Mouse (Mus musculus) hindbrain, postnatal 0 days (tissue): ENCODE data around the gene Dhx30. TPM values are rescaled to one million over a fixed set of nuclear protein-coding genes. Genes with fewer than 3 reads are reported as not detected.
"Not testable (repeated sequence)": the region's sequence is repeated elsewhere in the genome, so short reads cannot be mapped to it uniquely, and the experiment has no call there.

Source experiments
- ATAC-seq: fragments of 200-750 bp; cut with Nextera tagmentation; 2 replicates; pipeline ENCODE4 v1.8.0; 2017; ENCODE audit warnings: mild to moderate bottlenecking, moderate TSS enrichment, moderate library complexity
- DNase-seq: peaks from one replicate; pipeline ENCODE4 v3.0.0-alpha.2; 2015; ENCODE audit warnings: low spot score
- H3K27ac ChIP-seq: fragments of 300-500 bp; sonication (generic); 2 replicates; pipeline ENCODE4 v1.5.1; 2014; ENCODE audit warnings: mild to moderate bottlenecking
- H3K27me3 ChIP-seq: fragments of 300-500 bp; sonication (generic); 2 replicates; pipeline ENCODE4 v1.6.1; 2014; ENCODE audit warnings: low read length, mixed read lengths; ENCODE audit not compliant: insufficient read depth
- H3K36me3 ChIP-seq: fragments of 300-500 bp; sonication (generic); 2 replicates; pipeline ENCODE4 v1.6.1; 2014; ENCODE audit warnings: low read length, mixed read lengths; ENCODE audit not compliant: insufficient read depth
- H3K4me1 ChIP-seq: fragments of 300-500 bp; sonication (generic); 2 replicates; pipeline ENCODE4 v1.6.1; 2014; ENCODE audit warnings: antibody characterized with exemption, low read length, mixed read lengths; ENCODE audit not compliant: insufficient read depth
- H3K4me2 ChIP-seq: fragments of 300-500 bp; sonication (generic); 2 replicates; pipeline ENCODE4 v1.6.1; 2014; ENCODE audit warnings: low read depth, mild to moderate bottlenecking, low read length, moderate library complexity, mixed read lengths
- H3K4me3 ChIP-seq: fragments of 300-500 bp; sonication (generic); 2 replicates; pipeline ENCODE4 v1.5.1; 2014; ENCODE audit warnings: low read length
- H3K9ac ChIP-seq: fragments of 300-500 bp; sonication (generic); replicated peaks from 2 replicates; pipeline ENCODE4 v1.6.1; 2014; ENCODE audit warnings: mild to moderate bottlenecking, low read length, moderate library complexity, mixed read lengths
- H3K9me3 ChIP-seq: fragments of 300-500 bp; sonication (generic); 2 replicates; pipeline ENCODE4 v1.6.1; 2016; ENCODE audit warnings: low read length, mixed read lengths
- CTCF ChIP-seq: IDR thresholded peaks from 2 replicates; pipeline ENCODE4 v1.5.1; 2016; ENCODE audit warnings: antibody characterized with exemption, control low read depth, low read depth
- WGBS: fragments of 180-500 bp; shearing (Covaris S2); extraction: QIAGEN DNeasy Blood & Tissue Kit; methylation state at CpG from one replicate; pipeline ENCODE4 v1.1.7; 2014; 5-methylcytosine and 5-hydroxymethylcytosine counted together
- polyA plus RNA-seq: library from polyadenylated mRNA; unstranded; fragments of >200 nt; fragmentation: Nextera tagmentation; extraction: Ambion mirVana; gene quantifications from 2 replicates; pipeline ENCODE4 v1.2.1, GENCODE M21; 2015
- total RNA-seq: library from RNA; depleted of rRNA; stranded (reverse); fragments of >200 nt; gene quantifications from 2 replicates; pipeline ENCODE4 v1.2.3, GENCODE M21; 2014

Gene Dhx30
- total and polyA plus RNA-seq, 2 experiments from 2014 or later: 125 to 133 TPM

DNA sequence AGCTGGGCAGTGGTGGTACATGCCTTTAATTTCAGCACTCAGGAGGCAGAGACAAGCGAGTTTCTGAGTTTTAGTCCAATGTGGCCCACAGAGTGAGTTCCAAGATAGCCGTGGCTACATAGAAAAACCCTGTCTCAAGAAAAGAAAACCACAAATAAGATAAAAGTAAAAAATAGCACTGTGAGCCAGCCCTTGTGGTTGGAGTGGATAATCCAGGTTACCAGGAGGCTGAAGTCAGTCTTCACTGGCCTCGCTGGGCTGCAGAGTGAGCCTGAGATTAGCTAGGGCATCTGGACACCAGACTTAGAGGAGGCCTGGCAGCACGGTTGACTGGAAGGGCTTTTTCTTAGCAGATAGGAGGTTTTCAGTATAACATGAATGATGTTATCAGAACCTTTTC is 21.5 kb upstream of the Dhx30 start:
- Histone ChIP-seq H3K4me1 (peaks cover 2% of the 10 kb centered on the region; the same call in 1 of the 2 replicates), H3K4me3 (no peak overlapping the region), H3K4me2 (no peak overlapping the region), H3K36me3 (peaks cover 26% of the 10 kb centered on the region; the same call in 1 of the 2 replicates), H3K9ac (no peak overlapping the region), H3K27me3 (no peaks in the 10 kb centered on the region), H3K9me3 (no peaks in the 10 kb centered on the region), H3K27ac (no peak overlapping the region)
- no peak for TF ChIP-seq CTCF
- no peak for ATAC-seq
- no peak for DNase-seq
- 89% methylated on average over 4 of the region's 4 CpGs for WGBS

DNA sequence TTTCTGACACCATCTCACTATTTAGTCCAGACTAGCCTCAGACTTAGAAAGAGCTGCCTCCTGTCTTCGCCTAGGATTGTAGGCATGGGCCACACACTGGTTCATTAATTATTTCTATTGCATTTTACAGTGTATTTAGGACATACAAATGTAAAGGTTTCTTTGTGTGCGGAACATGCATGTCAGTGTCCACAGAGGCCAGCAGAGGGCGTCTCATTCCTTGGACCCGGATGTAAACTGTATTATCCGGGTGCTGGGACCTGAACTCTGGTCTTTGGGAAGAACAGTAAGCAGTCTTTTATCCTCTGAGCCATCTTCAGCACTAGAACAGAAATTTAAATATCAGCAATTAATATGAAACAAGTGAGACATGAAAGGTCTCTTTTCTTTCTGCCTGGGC is 16.5 kb upstream of the Dhx30 start:
- H3K27ac ChIP-seq: no peak overlapping the region
- H3K27me3 ChIP-seq: no peaks in the 10 kb centered on the region
- no peak for DNase-seq
- peak overlapping the region; percentile 86 for H3K4me2 ChIP-seq
- no peak for ATAC-seq
- H3K4me3 ChIP-seq: no peak overlapping the region
- H3K9me3 ChIP-seq: no peaks in the 10 kb centered on the region
- WGBS: 81% methylated on average over 5 of the region's 5 CpGs
- H3K4me1 ChIP-seq: peaks cover 22% of the 10 kb centered on the region
- H3K9ac ChIP-seq: no peak overlapping the region
- peaks cover 4% of the 10 kb centered on the region; the same call in 1 of the 2 replicates for H3K36me3 ChIP-seq
- peak; percentile 42 for TF ChIP-seq CTCF

DNA sequence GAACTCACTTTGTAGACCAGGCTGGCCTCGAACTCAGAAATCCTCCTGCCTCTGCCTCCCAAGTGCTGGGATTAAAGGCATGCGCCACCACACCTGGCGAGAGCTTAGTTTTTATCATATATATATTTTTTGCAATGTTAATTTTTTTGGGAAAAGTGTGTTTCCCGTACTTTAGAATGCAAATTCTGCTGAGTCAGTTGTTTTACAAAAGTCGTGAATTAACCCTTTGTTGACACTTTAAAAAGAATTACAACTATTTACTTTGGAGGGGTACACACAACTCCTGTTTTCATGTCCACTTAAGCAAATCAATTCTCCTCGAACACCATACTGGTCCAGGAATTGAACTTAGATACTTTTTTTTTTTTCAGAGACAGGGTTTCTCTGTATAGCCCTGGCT is 15.3 kb upstream of the Dhx30 start:
- Histone ChIP-seq H3K4me2 (peak overlapping the region; percentile 86), H3K36me3 (peaks cover 4% of the 10 kb centered on the region; the same call in 1 of the 2 replicates), H3K4me3 (peak overlapping the region; percentile 92), H3K9me3 (no peaks in the 10 kb centered on the region), H3K27me3 (no peaks in the 10 kb centered on the region), H3K27ac (no peak overlapping the region), H3K9ac (no peak overlapping the region; the same call in 1 of the 2 replicates), H3K4me1 (peaks cover 22% of the 10 kb centered on the region)
- ATAC-seq: no peak
- no peak for DNase-seq
- no peak for TF ChIP-seq CTCF
- WGBS: 59% methylated on average over 6 of the region's 6 CpGs

DNA sequence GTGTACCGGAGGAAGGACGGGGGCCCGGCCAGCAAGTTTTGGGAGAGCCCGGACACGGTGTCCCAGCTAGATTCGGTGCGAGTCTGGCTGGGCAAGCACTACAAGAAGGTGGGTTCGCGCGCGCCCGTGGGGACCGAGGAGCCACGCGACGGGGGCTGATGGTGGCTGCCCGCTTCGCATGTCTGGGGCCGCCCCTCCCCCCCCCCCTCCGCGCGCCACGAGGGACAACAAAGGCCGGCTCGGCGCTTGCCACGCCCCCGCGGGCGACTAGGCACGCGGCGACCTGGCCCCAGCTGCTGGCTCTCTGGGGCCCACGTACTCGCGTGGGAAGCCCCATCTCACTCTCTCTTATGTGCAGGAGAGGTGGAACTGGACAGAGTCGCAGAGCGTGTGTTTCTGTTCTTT is 14.6 kb upstream of the Dhx30 start:
- peak overlapping the region; percentile 86 for H3K4me2 ChIP-seq
- peak overlapping the region; percentile 92 for H3K9ac ChIP-seq
- WGBS: under 1% methylated on average over 22 of the region's 38 CpGs
- H3K4me1 ChIP-seq: peaks cover 22% of the 10 kb centered on the region
- peaks cover 4% of the 10 kb centered on the region; the same call in 1 of the 2 replicates for H3K36me3 ChIP-seq
- TF ChIP-seq CTCF: no peak
- ATAC-seq (peak; percentile 69), DNase-seq (peak; percentile 58)
- peak overlapping the region; percentile 92 for H3K4me3 ChIP-seq
- no peaks in the 10 kb centered on the region for H3K9me3 ChIP-seq
- no peaks in the 10 kb centered on the region for H3K27me3 ChIP-seq
- peak overlapping the region; percentile 88 for H3K27ac ChIP-seq

DNA sequence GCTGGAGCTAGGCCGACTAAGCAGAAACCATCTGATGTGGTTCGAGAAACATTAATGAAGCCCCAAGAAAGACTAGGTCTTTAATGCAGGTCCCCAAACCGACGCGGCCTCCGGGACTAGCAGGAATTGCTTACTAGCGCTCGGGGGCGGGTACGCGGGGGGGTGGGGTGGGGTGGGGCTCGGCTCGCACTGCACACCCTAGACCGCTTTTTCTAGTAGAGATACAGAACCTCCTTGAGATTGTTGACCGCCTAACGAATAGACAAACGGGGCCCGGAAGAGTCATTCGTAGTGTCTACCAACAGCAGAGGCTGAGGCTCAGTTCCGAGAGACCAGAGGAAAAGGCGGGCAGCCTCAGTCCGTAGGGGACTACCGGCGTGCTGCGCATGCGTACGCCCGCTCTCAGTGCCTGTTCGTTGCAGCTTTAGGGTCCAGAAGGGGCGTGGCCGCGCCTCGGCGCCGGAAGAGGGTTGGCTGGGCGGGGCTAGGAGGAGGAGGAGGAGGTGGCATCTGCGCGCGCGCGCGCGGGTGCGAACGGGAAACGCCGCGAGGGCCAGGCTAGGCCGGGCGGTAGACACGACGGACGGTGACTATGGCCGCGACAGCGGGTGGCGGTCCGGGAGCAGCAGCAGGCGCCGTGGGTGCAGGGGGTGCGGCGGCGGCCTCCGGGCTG is 14.0 kb upstream of the Dhx30 start:
- Histone ChIP-seq H3K9ac (peak overlapping the region; percentile 92), H3K4me2 (peak overlapping the region; percentile 86), H3K4me3 (peak overlapping the region; percentile 92), H3K36me3 (peaks cover 4% of the 10 kb centered on the region; the same call in 1 of the 2 replicates), H3K9me3 (no peaks in the 10 kb centered on the region), H3K27ac (peak overlapping the region; percentile 88), H3K27me3 (no peaks in the 10 kb centered on the region), H3K4me1 (peaks cover 22% of the 10 kb centered on the region)
- WGBS: under 1% methylated on average over 56 of the region's 64 CpGs
- DNase-seq (peak; percentile 100), ATAC-seq (peak; percentile 97)
- no peak for TF ChIP-seq CTCF

DNA sequence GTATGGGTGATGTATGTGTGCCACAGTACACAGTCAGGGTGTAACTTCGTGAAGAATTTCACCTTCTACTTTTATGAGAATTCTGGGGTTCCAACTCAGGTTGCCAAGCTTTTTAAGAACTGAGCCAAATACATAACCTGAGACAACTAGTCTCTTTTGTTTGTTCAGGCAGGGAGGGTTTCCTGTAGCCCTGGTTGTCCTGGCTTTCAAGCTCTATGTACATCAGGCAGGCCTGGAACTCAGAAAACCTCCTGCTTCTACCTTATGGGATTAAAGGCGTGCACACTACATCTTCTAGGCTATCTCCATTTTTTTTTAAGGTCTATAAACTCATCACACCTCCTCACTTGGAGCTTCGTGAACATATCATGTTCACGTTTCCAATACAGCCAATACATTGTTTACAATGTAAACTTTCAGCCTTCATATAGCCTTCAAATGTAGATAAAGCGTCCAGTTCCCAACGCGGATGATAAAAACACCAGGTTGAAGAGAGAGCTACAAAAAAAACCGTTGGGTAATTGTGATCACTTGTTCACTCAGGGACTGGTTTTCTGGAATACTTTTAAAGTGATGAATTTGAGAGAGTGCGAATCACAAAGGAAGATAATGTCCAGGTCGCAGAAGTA is 13.4 kb upstream of the Dhx30 start:
- peak overlapping the region; percentile 86 for H3K4me2 ChIP-seq
- no peak for TF ChIP-seq CTCF
- no peaks in the 10 kb centered on the region for H3K9me3 ChIP-seq
- peak overlapping the region; percentile 92 for H3K4me3 ChIP-seq
- H3K36me3 ChIP-seq: no peaks in the 10 kb centered on the region; the same call in 1 of the 2 replicates
- peak overlapping the region; percentile 88 for H3K27ac ChIP-seq
- DNase-seq (peak; percentile 7), ATAC-seq (no peak)
- peak overlapping the region; percentile 92 for H3K9ac ChIP-seq
- WGBS: 30% methylated on average over 10 of the region's 10 CpGs
- H3K27me3 ChIP-seq: no peaks in the 10 kb centered on the region
- H3K4me1 ChIP-seq: peaks cover 22% of the 10 kb centered on the region

DNA sequence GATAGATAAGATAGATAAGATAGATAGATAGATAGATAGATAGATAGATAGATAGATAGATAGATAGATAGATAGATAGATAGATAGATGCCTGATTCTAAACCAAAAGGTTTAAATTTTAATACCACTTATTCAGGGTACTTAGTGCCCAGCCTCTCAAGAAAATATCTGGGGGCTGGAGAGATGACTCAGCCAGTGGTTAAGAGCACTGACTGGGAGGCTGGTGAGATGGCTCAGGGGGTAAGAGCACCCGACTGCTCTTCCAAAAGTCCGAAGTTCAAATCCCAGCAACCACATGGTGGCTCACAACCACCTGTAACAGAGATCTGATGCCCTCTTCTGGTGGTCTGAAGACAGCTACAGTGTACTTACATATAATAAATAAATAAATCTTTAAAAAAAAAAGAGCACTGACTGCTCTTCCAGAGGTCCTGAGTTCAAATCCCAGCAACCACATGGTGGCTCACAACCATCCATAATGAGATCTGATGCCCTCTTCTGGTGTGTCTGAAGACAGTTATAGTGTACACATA is 6.4 kb upstream of the Dhx30 start:
- H3K9ac ChIP-seq, H3K4me2 ChIP-seq, H3K27ac ChIP-seq, H3K27me3 ChIP-seq, H3K4me3 ChIP-seq, H3K4me1 ChIP-seq, H3K9me3 ChIP-seq, H3K36me3 ChIP-seq, ATAC-seq, DNase-seq: not testable (repeated sequence)
- 64% methylated on average over 2 of the region's 2 CpGs for WGBS
